Mouse (Mus musculus) stomach, embryonic 16.5 days (tissue): ENCODE data around the gene Cab39l. TPM values are rescaled to one million over a fixed set of nuclear protein-coding genes. Genes with fewer than 3 reads are reported as not detected.

Experiments used
- ATAC-seq: fragments of 200-750 bp; cut with Nextera tagmentation; 2 replicates; pipeline ENCODE4 v1.8.0; 2017; ENCODE audit warnings: moderate number of reproducible peaks, moderate TSS enrichment; ENCODE audit not compliant: insufficient read depth, low FRiP score
- H3K27ac ChIP-seq: fragments of 300-500 bp; sonication (generic); 2 replicates; pipeline ENCODE4 v1.5.1; 2014; ENCODE audit warnings: low read length
- H3K27me3 ChIP-seq: fragments of 300-500 bp; sonication (generic); 2 replicates; pipeline ENCODE4 v1.6.1; 2014; ENCODE audit warnings: low read length, control low read depth, mixed read lengths; ENCODE audit not compliant: control insufficient read depth, insufficient read depth
- H3K36me3 ChIP-seq: fragments of 300-500 bp; sonication (generic); 2 replicates; pipeline ENCODE4 v1.6.1; 2014; ENCODE audit warnings: low read length; ENCODE audit not compliant: control insufficient read depth, insufficient read depth
- H3K4me1 ChIP-seq: fragments of 300-500 bp; sonication (generic); 2 replicates; pipeline ENCODE4 v1.6.1; 2014; ENCODE audit warnings: low read length, control low read depth, mixed read lengths; ENCODE audit not compliant: control insufficient read depth, insufficient read depth
- H3K4me2 ChIP-seq: fragments of 300-500 bp; sonication (generic); 2 replicates; pipeline ENCODE4 v1.6.1; 2014; ENCODE audit warnings: low read depth, low read length, mixed read lengths
- H3K4me3 ChIP-seq: fragments of 300-500 bp; sonication (generic); replicated peaks from 2 replicates; pipeline ENCODE4 v1.5.1; 2014; ENCODE audit warnings: mild to moderate bottlenecking, low read length
- H3K9ac ChIP-seq: fragments of 300-500 bp; sonication (generic); 2 replicates; pipeline ENCODE4 v1.6.1; 2014; ENCODE audit warnings: low read length
- H3K9me3 ChIP-seq: fragments of 300-500 bp; sonication (generic); replicated peaks from 2 replicates; pipeline ENCODE4 v1.6.1; 2016; ENCODE audit warnings: low read length, control low read depth; ENCODE audit not compliant: control insufficient read depth
- WGBS: fragments of 180-500 bp; shearing (Covaris S2); extraction: QIAGEN DNeasy Blood & Tissue Kit; methylation state at CpG from one replicate; pipeline ENCODE4 v1.1.7; 2014; 5-methylcytosine and 5-hydroxymethylcytosine counted together
- polyA plus RNA-seq: library from polyadenylated mRNA; unstranded; fragments of >200 nt; fragmentation: Nextera tagmentation; extraction: Ambion mirVana; gene quantifications from 2 replicates; pipeline ENCODE4 v1.2.1, GENCODE M21; 2015

The Cab39l gene
- polyA plus RNA-seq, 1 experiment from 2014 or later = 43.5 TPM

DNA sequence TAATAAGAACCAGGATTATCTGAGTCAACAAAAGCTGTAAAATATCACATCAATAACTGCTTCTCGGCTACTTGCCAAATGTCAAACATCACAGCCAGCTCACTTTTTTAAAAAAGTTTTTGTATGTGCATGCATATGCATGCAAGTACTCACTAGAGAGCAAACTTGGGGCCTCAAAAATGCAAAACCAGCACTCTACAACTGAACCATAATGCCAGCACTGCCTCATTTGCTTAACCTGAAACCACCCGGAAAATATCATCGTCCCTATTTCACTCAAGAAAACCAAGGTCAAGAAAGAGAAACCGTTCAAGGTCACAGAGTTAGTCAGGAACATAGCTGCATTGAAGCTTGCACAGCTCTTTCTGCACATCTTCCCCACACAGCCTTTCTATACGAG, 135.6 kb downstream of the Cab39l start:
- H3K9ac ChIP-seq = no peak overlapping the region
- no peaks in the 10 kb centered on the region for H3K9me3 ChIP-seq
- WGBS = 82% methylated on average over 5 of the region's 5 CpGs
- no peak for ATAC-seq
- no peaks in the 10 kb centered on the region for H3K27me3 ChIP-seq
- no peaks in the 10 kb centered on the region for H3K36me3 ChIP-seq
- H3K27ac ChIP-seq = no peak overlapping the region
- H3K4me3 ChIP-seq = no peak overlapping the region
- H3K4me2 ChIP-seq = no peak overlapping the region
- H3K4me1 ChIP-seq = no peaks in the 10 kb centered on the region

DNA sequence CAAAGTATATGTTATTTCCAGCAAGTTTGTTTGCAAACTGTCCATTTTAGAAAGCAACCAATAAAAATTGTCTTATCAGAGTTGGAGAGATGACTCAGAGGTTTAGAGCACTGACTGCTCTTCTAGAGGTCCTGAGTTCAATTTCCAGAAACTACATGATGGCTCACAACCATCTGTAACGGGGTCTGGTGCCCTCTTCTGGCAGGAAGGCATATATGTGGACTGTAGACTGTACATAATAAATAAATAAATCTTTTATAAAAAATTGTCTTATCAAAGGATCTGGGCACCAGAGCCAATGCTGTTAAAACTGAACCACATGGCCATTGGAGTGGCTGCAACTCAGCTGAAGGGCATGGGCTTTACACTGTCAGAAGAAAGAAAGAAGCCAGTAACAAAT, 149.8 kb downstream of the Cab39l start:
- Histone ChIP-seq H3K4me3 (no peak overlapping the region), H3K27ac (no peak overlapping the region), H3K9ac (no peak overlapping the region), H3K36me3 (peaks cover 12% of the 10 kb centered on the region), H3K9me3 (no peaks in the 10 kb centered on the region), H3K27me3 (no peaks in the 10 kb centered on the region), H3K4me1 (no peaks in the 10 kb centered on the region), H3K4me2 (no peak overlapping the region)
- ATAC-seq = no peak
- WGBS = 80% methylated on average over 1 of the region's 1 CpGs

DNA sequence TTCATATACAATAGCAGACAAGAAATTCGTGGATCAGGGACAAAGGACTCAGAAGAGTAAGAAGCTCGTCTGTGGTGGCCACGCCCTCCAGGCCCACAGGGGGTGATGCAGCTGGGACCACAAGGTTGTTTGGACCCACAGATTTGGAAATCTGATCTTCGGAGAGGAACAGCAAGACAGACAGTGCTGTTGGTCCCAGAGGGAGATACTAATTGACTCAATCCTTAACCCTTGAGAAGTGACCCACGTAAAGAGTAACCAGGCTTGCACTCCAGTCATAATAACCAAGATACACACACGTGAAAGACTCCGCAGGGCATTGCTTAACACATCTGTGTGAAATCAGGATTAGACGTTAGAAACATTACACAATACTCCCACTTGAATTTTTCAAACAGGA, 151.1 kb downstream of the Cab39l start:
- no peaks in the 10 kb centered on the region for H3K9me3 ChIP-seq
- no peak overlapping the region for H3K4me3 ChIP-seq
- no peaks in the 10 kb centered on the region for H3K27me3 ChIP-seq
- no peak overlapping the region for H3K4me2 ChIP-seq
- no peak overlapping the region for H3K27ac ChIP-seq
- no peak for ATAC-seq
- H3K9ac ChIP-seq = no peak overlapping the region
- H3K36me3 ChIP-seq = peaks cover 6% of the 10 kb centered on the region; the same call in 1 of the 2 replicates
- WGBS = 81% methylated on average over 8 of the region's 8 CpGs
- peaks cover 4% of the 10 kb centered on the region; the same call in 1 of the 2 replicates for H3K4me1 ChIP-seq

DNA sequence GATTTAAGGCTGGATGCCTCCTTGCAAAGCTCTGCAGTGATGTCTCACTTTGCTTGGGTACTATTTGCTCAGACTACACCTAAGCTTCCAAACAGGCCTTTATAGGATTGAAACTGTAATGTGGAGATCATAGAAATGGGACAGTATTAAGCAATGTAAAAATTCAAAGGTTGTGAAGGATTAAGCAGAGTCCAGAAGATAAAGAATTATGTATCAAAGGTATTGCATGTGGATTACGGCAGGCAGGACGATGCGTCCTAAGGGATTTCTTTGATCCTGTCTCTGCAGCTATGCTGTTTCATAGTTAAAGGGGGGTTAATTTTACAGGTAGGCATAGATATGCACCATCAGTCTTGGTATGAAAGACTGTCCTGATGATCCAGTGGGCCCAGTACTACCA, 151.8 kb downstream of the Cab39l start:
- no peak overlapping the region for H3K27ac ChIP-seq
- WGBS = 94% methylated on average over 3 of the region's 3 CpGs
- no peak overlapping the region for H3K4me3 ChIP-seq
- no peaks in the 10 kb centered on the region for H3K9me3 ChIP-seq
- peaks cover 6% of the 10 kb centered on the region; the same call in 1 of the 2 replicates for H3K36me3 ChIP-seq
- no peak for ATAC-seq
- no peaks in the 10 kb centered on the region for H3K27me3 ChIP-seq
- H3K9ac ChIP-seq = no peak overlapping the region
- H3K4me2 ChIP-seq = no peak overlapping the region
- H3K4me1 ChIP-seq = peaks cover 8% of the 10 kb centered on the region; the same call in 1 of the 2 replicates

DNA sequence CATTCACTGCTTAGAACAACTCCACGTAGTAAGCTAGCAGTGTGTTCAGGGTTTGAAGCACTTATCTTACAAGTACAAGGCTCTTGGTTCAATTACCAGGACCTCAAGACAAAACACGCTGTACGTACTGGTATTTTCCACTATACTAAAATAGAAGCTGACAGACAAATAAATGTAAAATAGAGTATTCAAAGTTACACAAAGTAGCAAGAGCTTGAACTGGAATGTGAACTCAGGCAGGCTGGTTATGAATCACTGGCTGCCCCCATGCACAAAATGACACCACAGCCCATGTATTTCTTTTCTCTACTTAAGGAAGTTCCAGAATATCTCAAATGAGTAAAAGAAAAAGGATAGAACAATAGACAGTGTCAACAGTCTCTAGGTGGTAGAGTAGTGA, 154.2 kb downstream of the Cab39l start:
- 0 out of 2 replicates have a peak, but pooled peaks cover 6% of the 10 kb centered on the region for H3K36me3 ChIP-seq
- H3K4me2 ChIP-seq = no peak overlapping the region
- no peak overlapping the region for H3K4me3 ChIP-seq
- H3K9ac ChIP-seq = no peak overlapping the region
- H3K9me3 ChIP-seq = no peaks in the 10 kb centered on the region
- no peak overlapping the region for H3K27ac ChIP-seq
- 90% methylated on average over 3 of the region's 3 CpGs for WGBS
- peaks cover 8% of the 10 kb centered on the region; the same call in 1 of the 2 replicates for H3K4me1 ChIP-seq
- H3K27me3 ChIP-seq = no peaks in the 10 kb centered on the region
- no peak for ATAC-seq

DNA sequence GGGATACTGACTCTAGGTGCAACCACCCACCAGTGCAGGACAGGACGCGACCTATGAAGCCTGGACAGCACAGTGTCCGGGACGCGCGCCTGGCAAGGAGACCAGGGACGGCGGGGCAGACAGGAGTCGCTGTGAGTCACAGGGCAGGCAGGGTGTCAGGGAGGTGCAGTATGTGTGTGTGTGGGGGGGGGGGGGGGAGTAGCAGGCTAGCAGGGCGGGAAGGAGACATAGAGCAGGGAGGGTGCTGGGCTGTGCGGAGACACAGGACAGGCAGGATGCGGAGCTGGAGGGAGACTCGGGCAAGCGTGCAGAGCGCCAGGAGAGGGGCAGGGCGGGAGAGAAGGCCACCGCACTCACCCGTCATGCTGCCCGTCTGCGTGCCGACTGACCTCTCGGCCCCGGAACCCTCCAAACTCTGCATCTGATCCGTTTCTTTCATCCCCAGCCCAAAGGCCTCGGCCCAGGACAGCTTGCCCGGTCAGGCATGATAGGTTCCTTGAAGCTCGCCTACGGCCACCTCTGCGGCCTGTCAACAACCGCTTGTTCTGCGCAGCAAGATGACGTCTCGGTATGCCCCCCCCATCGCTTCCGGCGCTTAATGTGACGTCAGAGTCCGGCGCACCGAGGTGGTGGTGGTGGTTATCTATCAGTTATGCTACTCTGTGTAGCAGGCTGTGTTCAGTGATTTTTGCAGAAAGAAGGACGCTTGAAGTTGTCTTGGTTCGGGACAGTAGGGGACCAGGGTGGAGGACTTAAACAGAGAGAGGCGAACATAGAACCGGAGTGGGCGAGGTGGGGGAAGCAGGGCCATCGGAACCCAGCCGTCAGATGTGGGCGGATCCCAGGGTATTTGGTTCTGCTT, 156.9 kb downstream of the Cab39l start, which contains the start of gene Cdadc1:
TSS of gene Cdadc1 (minus strand) at position 562 of the 862 bp plus-strand sequence.
- WGBS = under 1% methylated on average over 47 of the region's 48 CpGs
- Histone ChIP-seq H3K27ac (peak within 1 kb of the TSS; percentile 65), H3K4me2 (peak within 1 kb of the TSS; percentile 95), H3K27me3 (no peaks in the 10 kb centered on the region), H3K9ac (peak within 1 kb of the TSS; percentile 81), H3K36me3 (no peaks in the 10 kb centered on the region), H3K4me3 (peak within 1 kb of the TSS; percentile 81), H3K4me1 (peaks cover 8% of the 10 kb centered on the region; the same call in 1 of the 2 replicates), H3K9me3 (no peaks in the 10 kb centered on the region)
- ATAC-seq = peak; percentile 92

DNA sequence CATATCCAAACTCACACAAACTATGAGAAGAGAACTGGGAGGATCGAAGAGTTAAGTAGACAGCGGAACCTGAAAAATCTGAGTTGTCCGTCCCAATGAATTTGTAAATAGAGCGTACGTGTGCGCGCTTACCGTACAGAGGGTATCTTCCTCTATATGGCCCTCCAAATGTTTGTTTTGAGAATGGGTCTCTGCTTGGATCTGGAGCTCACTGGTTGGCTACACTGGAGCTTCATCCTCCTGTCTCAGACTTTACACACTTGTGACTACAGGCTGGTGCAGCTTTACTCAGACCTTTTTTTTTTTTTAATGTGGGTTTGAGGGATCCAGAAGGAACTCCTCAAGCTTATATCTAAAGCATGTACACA, 157.5 kb downstream of the Cab39l start:
- Histone ChIP-seq H3K4me1 (peaks cover 8% of the 10 kb centered on the region; the same call in 1 of the 2 replicates), H3K9ac (peak overlapping the region; percentile 81), H3K4me2 (peak overlapping the region; percentile 95), H3K9me3 (no peaks in the 10 kb centered on the region), H3K27ac (peak overlapping the region; percentile 65), H3K36me3 (no peaks in the 10 kb centered on the region), H3K4me3 (peak overlapping the region; percentile 81), H3K27me3 (no peaks in the 10 kb centered on the region)
- 0 out of 2 replicates have a peak, but pooled peaks have one; percentile 38 for ATAC-seq
- WGBS = 1% methylated on average over 8 of the region's 8 CpGs

DNA sequence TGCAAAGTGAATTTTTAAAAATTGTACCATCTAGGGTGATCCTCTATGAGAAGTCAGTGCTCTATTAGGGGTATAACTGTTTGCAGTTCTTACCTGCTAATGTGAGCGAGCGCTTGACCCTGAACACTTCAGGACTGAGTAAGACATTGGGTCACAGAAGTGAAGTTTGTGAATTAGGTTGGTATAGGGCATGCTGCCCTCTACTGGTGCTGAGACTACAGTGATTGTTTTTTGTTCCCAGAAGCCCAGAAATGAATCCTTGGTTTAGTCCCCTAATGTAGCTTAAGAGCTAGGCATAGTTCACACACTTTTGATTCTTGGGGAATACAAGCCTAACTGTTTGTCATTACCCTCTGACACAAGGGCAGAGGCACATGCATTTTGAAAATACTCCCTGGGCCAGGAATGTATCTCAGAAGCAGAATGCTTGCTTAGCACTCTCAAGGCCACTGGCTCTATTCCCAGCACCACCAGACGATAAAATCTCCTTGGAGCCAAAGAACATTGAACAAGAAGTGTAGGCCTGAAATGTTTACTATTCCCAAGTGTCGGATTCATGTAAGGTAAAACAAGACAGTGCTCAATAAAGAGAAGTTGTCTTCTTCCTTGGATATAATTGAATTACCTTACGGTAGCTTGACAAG, 163.4 kb downstream of the Cab39l start:
- Histone ChIP-seq H3K4me2 (no peak overlapping the region), H3K27ac (no peak overlapping the region), H3K27me3 (no peaks in the 10 kb centered on the region; the same call in 1 of the 2 replicates), H3K36me3 (no peaks in the 10 kb centered on the region), H3K4me1 (no peaks in the 10 kb centered on the region), H3K9me3 (no peaks in the 10 kb centered on the region), H3K4me3 (no peak overlapping the region), H3K9ac (no peak overlapping the region)
- no peak for ATAC-seq
- 65% methylated on average over 5 of the region's 5 CpGs for WGBS
